Mouse (Mus musculus): ENCODE results near the gene Rhoh.

- no peak for TF ChIP-seq ZC3H11A (IDR thresholded peaks at IDR 0.05; ENCODE audit: low read depth, low read length)
- peak; percentile 45; the same call in 1 of the 2 replicates for TF ChIP-seq BHLHE40 (IDR thresholded peaks at IDR 0.05; ENCODE audit: low read depth, low read length)
- no peak for TF ChIP-seq CTCF (conservative IDR thresholded peaks at IDR 0.05 in 1 of 2, IDR thresholded peaks at IDR 0.05 in 1 of 2; ENCODE audit: low read depth in 2 of 2, low read length in 2 of 2)
- TF ChIP-seq POLR2A (IDR thresholded peaks at IDR 0.05; ENCODE audit: low read depth, low read length) = peak; percentile 81
Observed at GRCm38 (mm10) chr5:65863349-65863749, 2.3 kb downstream of the Rhoh start.

All from CH12.LX (cell line).